Mouse (Mus musculus) embryonic facial prominence, embryonic 13.5 days (tissue): ENCODE results near the gene Esrrg. TPM values are rescaled to one million over a fixed set of nuclear protein-coding genes. Genes with fewer than 3 reads are reported as not detected.

Experiments used
- ATAC-seq: fragments of 200-750 bp; cut with Nextera tagmentation; 2 replicates; pipeline ENCODE4 v1.8.0; 2017; ENCODE audit warnings: low read depth; ENCODE audit not compliant: insufficient number of reproducible peaks, insufficient read depth, low FRiP score, low TSS enrichment
- H3K27ac ChIP-seq: fragments of 300-500 bp; sonication (generic); 2 replicates; pipeline ENCODE4 v1.5.1; 2015; ENCODE audit warnings: moderate library complexity, mild to moderate bottlenecking, inconsistent platforms
- H3K27me3 ChIP-seq: fragments of 300-500 bp; sonication (generic); 2 replicates; pipeline ENCODE4 v1.6.1; 2015; ENCODE audit warnings: mild to moderate bottlenecking, inconsistent platforms
- H3K36me3 ChIP-seq: fragments of 300-500 bp; sonication (generic); 2 replicates; pipeline ENCODE4 v1.6.1; 2015; ENCODE audit warnings: mild to moderate bottlenecking, inconsistent platforms
- H3K4me1 ChIP-seq: fragments of 300-500 bp; sonication (generic); 2 replicates; pipeline ENCODE4 v1.6.1; 2015; ENCODE audit warnings: inconsistent platforms
- H3K4me2 ChIP-seq: fragments of 300-500 bp; sonication (generic); 2 replicates; pipeline ENCODE4 v1.6.1; 2015; ENCODE audit warnings: moderate library complexity, mild to moderate bottlenecking, inconsistent platforms
- H3K4me3 ChIP-seq: fragments of 300-500 bp; sonication (generic); 2 replicates; pipeline ENCODE4 v1.5.1; 2015; ENCODE audit warnings: mild to moderate bottlenecking, inconsistent platforms
- H3K9ac ChIP-seq: fragments of 300-500 bp; sonication (generic); 2 replicates; pipeline ENCODE4 v1.6.1; 2015; ENCODE audit warnings: mild to moderate bottlenecking, inconsistent platforms
- H3K9me3 ChIP-seq: fragments of 300-500 bp; sonication (generic); 2 replicates; pipeline ENCODE4 v1.6.1; 2016; ENCODE audit warnings: inconsistent platforms
- whole genome bisulfite sequencing: fragments of 180-500 bp; shearing (Covaris S2); methylation state at CpG from one replicate; pipeline ENCODE4 v1.1.7; 2015; ENCODE audit warnings: mixed read lengths; 5-methylcytosine and 5-hydroxymethylcytosine counted together
- polyA plus RNA-seq: library from polyadenylated mRNA; unstranded; fragments of >200 nt; fragmentation: Nextera tagmentation; extraction: Ambion mirVana; gene quantifications from 2 replicates; pipeline ENCODE4 v1.2.1, GENCODE M21; 2015

The Esrrg gene
- polyA plus RNA-seq, 1 experiment from 2014 or later = 1.00 TPM

DNA sequence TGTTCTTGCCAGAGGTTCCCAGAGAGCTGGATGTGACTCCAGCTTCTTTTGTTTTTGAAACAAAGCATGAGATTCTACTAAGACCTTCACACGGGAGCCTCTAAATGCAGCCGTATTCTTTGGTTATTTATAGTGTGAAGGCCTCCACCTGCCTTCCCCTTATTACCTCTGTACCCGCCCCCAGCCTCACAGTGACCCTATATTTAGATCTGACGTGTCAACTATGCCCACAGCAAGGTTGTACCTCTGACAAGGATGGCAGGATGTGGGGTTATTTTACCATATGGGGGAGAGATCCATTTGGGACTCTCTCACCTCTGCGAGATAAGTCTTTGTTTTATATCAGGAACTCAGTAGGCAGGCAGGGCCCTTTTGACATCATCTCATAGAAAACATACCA is 141.3 kb downstream of the Esrrg start:
- Histone ChIP-seq H3K4me1 (no peaks in the 10 kb centered on the region), H3K4me2 (no peak overlapping the region), H3K9me3 (no peaks in the 10 kb centered on the region), H3K9ac (no peak overlapping the region), H3K27me3 (no peaks in the 10 kb centered on the region), H3K4me3 (no peak overlapping the region), H3K36me3 (no peaks in the 10 kb centered on the region), H3K27ac (no peak overlapping the region)
- WGBS = 70% methylated on average over 5 of the region's 5 CpGs
- ATAC-seq = no peak

- Histone ChIP-seq H3K9me3 (no peaks in the 10 kb centered on the region), H3K4me3 (no peak overlapping the region), H3K4me1 (no peaks in the 10 kb centered on the region), H3K27ac (no peak overlapping the region), H3K4me2 (no peak overlapping the region), H3K36me3 (no peaks in the 10 kb centered on the region), H3K9ac (no peak overlapping the region), H3K27me3 (no peaks in the 10 kb centered on the region; the same call in 1 of the 2 replicates)
- no peak for ATAC-seq
- WGBS = 77% methylated on average over 13 of the region's 13 CpGs
Observed at GRCm38 (mm10) chr1:187755528-187755927, 146.9 kb downstream of the Esrrg start.

GRCm38 (mm10) chr1:187757981-187758380 is 149.4 kb downstream of the Esrrg start:
- Histone ChIP-seq H3K4me3 (no peak overlapping the region), H3K4me2 (no peak overlapping the region), H3K4me1 (no peaks in the 10 kb centered on the region), H3K27ac (no peak overlapping the region), H3K9me3 (no peaks in the 10 kb centered on the region), H3K9ac (no peak overlapping the region), H3K36me3 (no peaks in the 10 kb centered on the region), H3K27me3 (no peaks in the 10 kb centered on the region; the same call in 1 of the 2 replicates)
- WGBS = 85% methylated on average over 1 of the region's 1 CpGs
- no peak for ATAC-seq

DNA sequence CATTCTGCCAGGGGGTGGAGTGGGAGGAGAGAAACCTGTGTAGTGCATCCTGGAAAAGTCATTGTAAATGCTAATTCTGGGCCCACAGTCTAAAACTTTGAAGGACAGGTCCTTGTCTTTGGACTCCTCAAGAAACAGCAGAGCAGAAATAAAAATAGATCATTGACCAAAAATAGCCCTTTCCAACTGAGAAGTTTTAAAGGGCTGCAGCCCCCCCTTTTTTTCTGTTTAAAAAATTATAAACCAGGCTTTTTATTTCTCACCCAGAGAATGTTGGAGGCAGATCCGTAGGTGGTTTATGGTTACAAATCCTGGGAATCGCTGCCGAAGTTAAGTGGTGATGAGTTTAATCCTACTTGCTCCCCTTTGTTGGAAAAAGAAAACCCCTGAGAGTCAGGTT is 150.0 kb downstream of the Esrrg start:
- H3K4me3 ChIP-seq = no peak overlapping the region

DNA sequence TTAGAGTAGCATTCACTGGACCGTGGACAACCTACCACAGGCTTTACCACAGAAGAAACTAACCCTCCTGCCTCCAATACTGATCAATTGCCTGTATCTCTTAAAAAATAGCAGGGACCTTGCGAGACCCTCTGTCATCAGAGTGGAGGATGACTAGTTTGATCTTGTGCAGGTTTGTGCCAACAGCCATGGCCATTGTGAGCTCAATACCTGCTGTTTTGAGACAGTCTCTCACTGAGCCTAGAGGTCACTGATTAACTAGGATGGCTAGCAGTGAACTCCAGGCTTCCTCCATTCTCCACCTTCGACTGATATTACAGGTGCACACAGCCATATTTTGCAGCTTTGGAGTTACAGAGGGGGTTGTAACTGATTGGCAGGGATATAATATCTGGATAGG is 150.9 kb downstream of the Esrrg start:
- 82% methylated on average over 3 of the region's 3 CpGs for WGBS
- H3K4me1 ChIP-seq = no peaks in the 10 kb centered on the region
- no peak for ATAC-seq
- no peaks in the 10 kb centered on the region; the same call in 1 of the 2 replicates for H3K27me3 ChIP-seq
- H3K36me3 ChIP-seq = no peaks in the 10 kb centered on the region
- no peaks in the 10 kb centered on the region for H3K9me3 ChIP-seq
- no peak overlapping the region for H3K4me2 ChIP-seq
- no peak overlapping the region for H3K27ac ChIP-seq
- H3K4me3 ChIP-seq = no peak overlapping the region
- no peak overlapping the region for H3K9ac ChIP-seq

More for the DNA sequence above, 150.0 kb downstream of the Esrrg start:
- Histone ChIP-seq H3K4me1 (no peaks in the 10 kb centered on the region), H3K9ac (no peak overlapping the region), H3K4me2 (no peak overlapping the region), H3K36me3 (no peaks in the 10 kb centered on the region), H3K27me3 (no peaks in the 10 kb centered on the region; the same call in 1 of the 2 replicates), H3K27ac (no peak overlapping the region), H3K9me3 (no peaks in the 10 kb centered on the region)
- no peak for ATAC-seq
- WGBS = 44% methylated on average over 3 of the region's 3 CpGs

GRCm38 (mm10) chr1:187762641-187763450 is 154.3 kb downstream of the Esrrg start:
- Histone ChIP-seq H3K27me3 (no peaks in the 10 kb centered on the region; the same call in 1 of the 2 replicates), H3K4me1 (no peaks in the 10 kb centered on the region), H3K36me3 (no peaks in the 10 kb centered on the region), H3K4me3 (no peak overlapping the region), H3K9me3 (no peaks in the 10 kb centered on the region), H3K4me2 (no peak overlapping the region), H3K27ac (no peak overlapping the region), H3K9ac (no peak overlapping the region)
- no peak for ATAC-seq
- WGBS = 78% methylated on average over 5 of the region's 5 CpGs

- no peak overlapping the region for H3K27ac ChIP-seq
- H3K4me1 ChIP-seq = no peaks in the 10 kb centered on the region
- no peak for ATAC-seq
- no peak overlapping the region for H3K9ac ChIP-seq
- WGBS = 73% methylated on average over 4 of the region's 4 CpGs
- H3K4me2 ChIP-seq = no peak overlapping the region
- no peak overlapping the region for H3K4me3 ChIP-seq
- H3K36me3 ChIP-seq = no peaks in the 10 kb centered on the region
- H3K27me3 ChIP-seq = no peaks in the 10 kb centered on the region; the same call in 1 of the 2 replicates
- H3K9me3 ChIP-seq = no peaks in the 10 kb centered on the region
Observed at GRCm38 (mm10) chr1:187763451-187763755, 154.8 kb downstream of the Esrrg start.

GRCm38 (mm10) chr1:187763821-187764220 is 155.2 kb downstream of the Esrrg start:
- no peak for ATAC-seq
- Histone ChIP-seq H3K27me3 (peaks cover 3% of the 10 kb centered on the region; the same call in 1 of the 2 replicates), H3K4me2 (no peak overlapping the region), H3K9me3 (no peaks in the 10 kb centered on the region), H3K36me3 (no peaks in the 10 kb centered on the region), H3K4me3 (no peak overlapping the region), H3K27ac (no peak overlapping the region), H3K4me1 (no peaks in the 10 kb centered on the region), H3K9ac (no peak overlapping the region)
- 56% methylated on average over 3 of the region's 3 CpGs for WGBS

DNA sequence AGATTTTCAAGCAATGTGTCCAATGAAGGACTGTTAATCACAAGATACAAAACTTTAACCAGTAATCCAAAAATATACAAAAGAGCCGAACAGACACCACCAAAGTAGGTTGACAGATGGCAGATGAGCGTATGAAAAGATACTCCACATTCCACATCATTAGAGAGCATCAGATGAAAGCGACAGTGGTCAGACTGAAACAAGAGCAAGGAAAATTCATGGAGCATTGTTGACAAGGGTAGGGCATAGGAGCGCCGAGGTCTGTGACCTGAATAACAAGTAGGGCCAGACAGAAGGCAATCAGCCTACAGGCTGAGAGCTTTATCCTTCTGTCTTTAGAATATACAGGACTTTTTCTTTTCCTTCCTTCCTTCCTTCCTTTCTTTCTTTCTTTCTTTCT is 157.0 kb downstream of the Esrrg start:
- H3K9me3 ChIP-seq = no peaks in the 10 kb centered on the region
- no peak overlapping the region for H3K27ac ChIP-seq
- no peak overlapping the region for H3K9ac ChIP-seq
- ATAC-seq = no peak
- WGBS = 82% methylated on average over 5 of the region's 5 CpGs
- H3K4me2 ChIP-seq = no peak overlapping the region
- H3K4me3 ChIP-seq = no peak overlapping the region
- H3K27me3 ChIP-seq = 0 out of 2 replicates have a peak, but pooled peaks cover 3% of the 10 kb centered on the region
- no peaks in the 10 kb centered on the region for H3K4me1 ChIP-seq
- no peaks in the 10 kb centered on the region for H3K36me3 ChIP-seq

DNA sequence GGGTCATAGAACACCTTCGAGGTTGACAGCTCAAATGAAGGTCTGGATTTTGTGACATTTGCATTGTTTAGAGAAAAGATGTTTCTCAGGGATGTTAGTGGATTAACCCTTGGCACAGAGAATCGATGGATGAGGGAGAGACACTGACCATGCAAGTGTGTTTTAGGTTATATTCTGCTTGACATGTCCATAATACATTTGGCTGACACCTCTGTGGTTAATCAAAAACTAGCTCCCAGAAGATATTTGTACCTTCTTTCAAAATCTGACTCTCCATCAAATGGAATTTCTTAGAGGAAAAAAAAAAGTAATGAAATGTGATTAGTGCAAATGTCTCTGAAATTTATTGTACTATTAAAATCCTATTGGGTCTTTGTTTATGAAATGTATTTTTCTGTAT is 158.8 kb downstream of the Esrrg start:
- Histone ChIP-seq H3K4me1 (no peaks in the 10 kb centered on the region), H3K4me3 (no peak overlapping the region), H3K27me3 (0 out of 2 replicates have a peak, but pooled peaks cover 3% of the 10 kb centered on the region), H3K4me2 (no peak overlapping the region), H3K36me3 (no peaks in the 10 kb centered on the region), H3K27ac (no peak overlapping the region), H3K9me3 (no peaks in the 10 kb centered on the region), H3K9ac (no peak overlapping the region)
- ATAC-seq = no peak
- 69% methylated on average over 2 of the region's 2 CpGs for WGBS

DNA sequence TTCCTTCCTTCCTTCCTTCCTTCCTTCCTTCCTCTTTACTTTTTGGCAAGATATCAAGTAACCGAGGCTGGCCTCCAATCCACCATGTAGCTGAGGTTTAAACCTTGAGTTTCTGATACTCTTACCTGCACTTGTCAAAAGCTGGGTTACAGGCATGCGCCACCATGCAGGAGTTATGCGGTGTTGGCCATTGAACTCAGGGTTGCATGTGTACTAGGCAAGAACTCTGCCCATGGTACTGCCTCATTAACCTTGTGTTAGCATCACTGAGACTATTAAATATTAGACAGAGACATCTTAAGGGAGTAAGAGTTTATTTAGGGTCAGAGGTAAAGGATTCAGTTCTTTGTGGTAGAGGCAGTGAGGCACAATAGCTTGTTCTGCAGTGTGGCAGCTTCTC is 161.6 kb downstream of the Esrrg start:
- no peak overlapping the region for H3K4me2 ChIP-seq
- H3K27ac ChIP-seq = no peak overlapping the region
- H3K4me1 ChIP-seq = no peaks in the 10 kb centered on the region
- H3K27me3 ChIP-seq = 0 out of 2 replicates have a peak, but pooled peaks cover 3% of the 10 kb centered on the region
- H3K36me3 ChIP-seq = no peaks in the 10 kb centered on the region
- no peak overlapping the region for H3K4me3 ChIP-seq
- no peak for ATAC-seq
- H3K9me3 ChIP-seq = no peaks in the 10 kb centered on the region
- 83% methylated on average over 3 of the region's 3 CpGs for WGBS
- no peak overlapping the region for H3K9ac ChIP-seq

DNA sequence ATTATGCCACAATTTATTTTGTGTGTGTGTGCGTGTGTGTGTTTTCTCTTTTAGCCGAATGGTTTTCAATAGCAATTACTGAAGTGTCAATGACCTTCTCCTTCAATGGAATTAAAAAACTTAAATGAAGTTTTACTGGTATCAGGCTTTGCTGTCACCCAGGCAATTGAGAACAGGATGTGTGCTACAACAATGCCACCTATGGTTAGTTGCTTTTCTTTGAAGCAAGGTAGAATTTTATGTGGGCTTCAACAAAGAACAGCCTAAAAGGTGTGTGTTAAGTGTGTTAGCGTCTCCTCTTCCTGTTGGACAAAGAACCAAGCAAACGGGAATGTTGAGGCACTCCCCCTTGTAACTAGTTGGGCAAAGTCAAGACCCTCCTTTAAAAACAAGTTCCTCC is 162.5 kb downstream of the Esrrg start:
- H3K4me3 ChIP-seq = no peak overlapping the region
- no peak overlapping the region for H3K27ac ChIP-seq
- no peak for ATAC-seq
- 0 out of 2 replicates have a peak, but pooled peaks cover 3% of the 10 kb centered on the region for H3K27me3 ChIP-seq
- H3K4me2 ChIP-seq = no peak overlapping the region
- H3K9me3 ChIP-seq = no peaks in the 10 kb centered on the region
- WGBS = 70% methylated on average over 4 of the region's 4 CpGs
- H3K9ac ChIP-seq = no peak overlapping the region
- no peaks in the 10 kb centered on the region for H3K36me3 ChIP-seq
- H3K4me1 ChIP-seq = no peaks in the 10 kb centered on the region
